Mouse (Mus musculus) lung, adult 2 months (tissue): ENCODE measurements around the gene Arhgap23. TPM values are rescaled to one million over a fixed set of nuclear protein-coding genes. Genes with fewer than 3 reads are reported as not detected.

Source experiments
- DNase-seq: peaks from one replicate; pipeline ENCODE4 v3.0.0; 2022
- H3K4me1 ChIP-seq: fragments of 200-500 bp; 2 replicates; pipeline ENCODE4 v1.6.1; 2011; ENCODE audit warnings: low read length; ENCODE audit not compliant: control insufficient read depth, insufficient read depth
- H3K4me3 ChIP-seq: fragments of 200-500 bp; replicated peaks from 2 replicates; pipeline ENCODE3; 2011; ENCODE audit warnings: low read depth, mild to moderate bottlenecking, control low read depth, low read length; ENCODE audit errors: extremely low read depth
- CTCF ChIP-seq: fragments of 200-500 bp; IDR thresholded peaks from 2 replicates; pipeline ENCODE4 v1.5.1; 2011; ENCODE audit warnings: mild to moderate bottlenecking, low read length, control low read depth; ENCODE audit not compliant: insufficient read depth
- POLR2A ChIP-seq: fragments of 200-500 bp; IDR thresholded peaks from 2 replicates; pipeline ENCODE4 v1.6.1; 2011; ENCODE audit warnings: low read depth, mild to moderate bottlenecking, control low read depth, low read length, borderline replicate concordance; ENCODE audit errors: extremely low read depth
- WGBS: fragments of 180-500 bp; shearing (Covaris S2); methylation state at CpG from one replicate; pipeline ENCODE4 v1.1.7; 2018; 5-methylcytosine and 5-hydroxymethylcytosine counted together
- polyA plus RNA-seq: library from polyadenylated mRNA; depleted of rRNA; stranded (reverse); fragments of >200 nt; gene quantifications from 2 replicates; pipeline ENCODE4 v1.2.3, GENCODE M21; 2012

Gene Arhgap23
- polyA plus RNA-seq, 1 experiment, result 74.3 TPM

- Histone ChIP-seq H3K4me3 (no peak overlapping the region), H3K4me1 (peaks cover 15% of the 10 kb centered on the region)
- DNase-seq, result no peak
- 89% methylated on average over 15 of the region's 15 CpGs for WGBS
- TF ChIP-seq CTCF (no peak), POLR2A (no peak)
Observed at GRCm38 (mm10) chr11:97451625-97452024, 36.3 kb downstream of the Arhgap23 start.

DNA sequence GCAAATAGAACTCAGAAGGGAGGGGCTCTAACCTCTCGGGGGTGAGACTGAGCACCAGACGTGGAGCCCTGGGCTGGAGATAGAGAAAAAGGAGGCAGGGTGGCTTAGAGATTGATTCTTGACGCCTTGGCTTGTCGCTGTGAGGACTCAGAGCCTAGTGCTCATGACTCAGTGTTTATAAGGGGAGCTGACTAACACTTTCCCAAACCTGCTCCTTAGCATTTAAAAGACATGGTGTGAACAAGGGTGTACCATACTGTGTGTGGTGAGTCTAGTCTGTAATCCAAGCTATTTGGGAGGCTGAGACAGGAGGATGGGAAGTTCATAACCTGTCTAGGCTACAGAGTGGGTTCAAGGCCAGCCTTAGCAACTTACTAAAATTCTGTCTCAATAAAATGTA, 41.8 kb downstream of the Arhgap23 start:
- WGBS, result 83% methylated on average over 4 of the region's 4 CpGs
- no peak for DNase-seq
- H3K4me3 ChIP-seq, result no peak overlapping the region
- no peak for TF ChIP-seq POLR2A
- no peak for TF ChIP-seq CTCF
- 0 out of 2 replicates have a peak, but pooled peaks cover 2% of the 10 kb centered on the region for H3K4me1 ChIP-seq

DNA sequence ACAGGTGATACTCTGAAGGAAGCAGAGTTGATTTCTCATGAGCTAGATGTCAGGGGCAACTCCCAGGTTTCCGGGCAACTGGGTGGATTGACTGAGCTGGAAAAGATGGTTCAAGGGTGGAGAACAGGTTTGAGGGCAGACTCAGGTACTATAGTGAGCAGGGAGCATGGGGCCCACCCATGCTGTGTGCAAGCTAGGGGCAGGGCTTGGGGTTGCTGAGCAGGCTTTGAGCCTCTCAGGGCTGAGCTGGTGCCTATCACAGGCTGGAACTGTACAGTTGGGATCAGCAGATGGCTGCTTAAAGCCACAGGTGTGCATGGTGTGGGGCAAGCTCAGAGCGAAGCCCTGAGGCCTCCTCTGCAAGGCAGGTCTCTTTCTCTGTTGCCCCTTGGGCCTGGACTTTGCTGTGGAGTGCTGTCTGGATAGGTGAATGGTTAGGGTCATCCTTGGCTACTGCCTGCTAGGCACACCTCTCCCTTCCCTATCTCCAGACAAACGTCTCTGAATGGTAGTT, 46.0 kb downstream of the Arhgap23 start:
- 93% methylated on average over 3 of the region's 3 CpGs for WGBS
- TF ChIP-seq POLR2A, result no peak
- no peak for TF ChIP-seq CTCF
- H3K4me3 ChIP-seq, result no peak overlapping the region
- no peaks in the 10 kb centered on the region for H3K4me1 ChIP-seq
- no peak for DNase-seq

DNA sequence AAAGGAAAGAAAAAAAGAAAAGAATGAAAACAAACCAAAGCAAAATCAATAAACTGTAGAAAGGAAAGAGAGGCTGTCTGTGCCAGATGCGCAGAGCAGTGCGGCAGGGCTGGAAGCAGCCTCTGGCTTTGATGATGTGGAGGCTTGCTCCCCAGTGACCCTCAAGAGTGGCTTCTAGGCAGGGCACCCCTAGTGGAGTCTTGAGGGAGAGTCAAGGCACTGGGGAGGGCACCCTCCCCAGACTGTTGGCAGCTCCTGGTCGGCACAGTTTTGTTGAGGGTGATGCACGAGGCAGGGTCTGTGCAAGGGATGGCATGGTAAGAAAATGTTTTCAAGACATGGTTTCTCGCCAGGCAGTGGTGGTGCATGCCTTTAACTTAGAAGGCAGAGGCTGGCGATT, 47.2 kb downstream of the Arhgap23 start:
- 88% methylated on average over 6 of the region's 6 CpGs for WGBS
- no peak for DNase-seq
- no peak overlapping the region for H3K4me3 ChIP-seq
- TF ChIP-seq CTCF, result no peak
- no peaks in the 10 kb centered on the region for H3K4me1 ChIP-seq

GRCm38 (mm10) chr11:97463166-97463565, 47.8 kb downstream of the Arhgap23 start:
- TF ChIP-seq CTCF, result no peak
- no peak for TF ChIP-seq POLR2A
- Histone ChIP-seq H3K4me1 (no peaks in the 10 kb centered on the region), H3K4me3 (no peak overlapping the region)
- 78% methylated on average over 33 of the region's 33 CpGs for WGBS
- DNase-seq, result no peak

GRCm38 (mm10) chr11:97463991-97464390, 48.7 kb downstream of the Arhgap23 start:
- no peak for DNase-seq
- WGBS, result 91% methylated on average over 4 of the region's 4 CpGs
- no peak for TF ChIP-seq POLR2A
- TF ChIP-seq CTCF, result no peak
- Histone ChIP-seq H3K4me1 (no peaks in the 10 kb centered on the region), H3K4me3 (no peak overlapping the region)

- TF ChIP-seq POLR2A (no peak), CTCF (no peak)
- H3K4me1 ChIP-seq, result no peaks in the 10 kb centered on the region
- no peak for DNase-seq
- H3K4me3 ChIP-seq, result no peak overlapping the region
- 82% methylated on average over 12 of the region's 12 CpGs for WGBS
Observed at GRCm38 (mm10) chr11:97465957-97466356, 50.6 kb downstream of the Arhgap23 start.

DNA sequence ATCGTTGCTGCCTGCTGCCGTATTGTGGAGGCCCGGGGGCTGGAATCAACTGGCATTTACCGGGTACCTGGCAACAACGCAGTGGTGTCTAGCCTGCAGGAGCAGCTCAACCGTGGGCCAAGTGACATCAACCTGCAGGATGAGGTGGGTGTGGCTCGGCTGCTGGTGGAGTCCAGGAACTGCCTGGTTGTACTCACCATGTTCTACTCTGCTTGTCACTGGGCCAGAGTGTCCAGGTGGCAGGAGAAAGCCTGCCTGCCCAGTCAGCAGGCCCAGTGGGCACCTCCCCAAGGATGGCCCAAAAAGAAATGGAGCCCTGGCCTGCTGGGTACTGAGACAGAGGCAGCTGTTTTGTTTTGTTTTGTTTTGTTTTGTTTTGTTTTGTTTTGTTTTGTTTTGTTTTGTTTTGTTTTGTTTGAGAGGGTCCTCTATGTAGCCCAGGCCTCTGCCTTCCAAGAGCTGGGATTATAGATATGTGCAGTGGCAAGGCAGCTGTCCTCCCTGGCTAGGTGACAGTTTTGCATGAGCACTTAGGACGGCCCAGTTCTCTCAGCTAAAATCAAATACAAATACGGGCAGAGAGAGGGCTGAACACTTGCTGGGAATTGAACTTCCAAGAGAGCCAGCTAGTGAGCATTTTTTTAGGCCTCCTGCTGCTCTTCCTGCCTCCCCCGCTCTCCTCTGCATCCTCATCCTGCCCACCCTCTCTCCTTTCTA, 51.3 kb downstream of the Arhgap23 start:
- no peak for TF ChIP-seq POLR2A
- no peak for TF ChIP-seq CTCF
- Histone ChIP-seq H3K4me1 (no peaks in the 10 kb centered on the region), H3K4me3 (no peak overlapping the region)
- DNase-seq, result no peak
- 63% methylated on average over 10 of the region's 10 CpGs for WGBS

DNA sequence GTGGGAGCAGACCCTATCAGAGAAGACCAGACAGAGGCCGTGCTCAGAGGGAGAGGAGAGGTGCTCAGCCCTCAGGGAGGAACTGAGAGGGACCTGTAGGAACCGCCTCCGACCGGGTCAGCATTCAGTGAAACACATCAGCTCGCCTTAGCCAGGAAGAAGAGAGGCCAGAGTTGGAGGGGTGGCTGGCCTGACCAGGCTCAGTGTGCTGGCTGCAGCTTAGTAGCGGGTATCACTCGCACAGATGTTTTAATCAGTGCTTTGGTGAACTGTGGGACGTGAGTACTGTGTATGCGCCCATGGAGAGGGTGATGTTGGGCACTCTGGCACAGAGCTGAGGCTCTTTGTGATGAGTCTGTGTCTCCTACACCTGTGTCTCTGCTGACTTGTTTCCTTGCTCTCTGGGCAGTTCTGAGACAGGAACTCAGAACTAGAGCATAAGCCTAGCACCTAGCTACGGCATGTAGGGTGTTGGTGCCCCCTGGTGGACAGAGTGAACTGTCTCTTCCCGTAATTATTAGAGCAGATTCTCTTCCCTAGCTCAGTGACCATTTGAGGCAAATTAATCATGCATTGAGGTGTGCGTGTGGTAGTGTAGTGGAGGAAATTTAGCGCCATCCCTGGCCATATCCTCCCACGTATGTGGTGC, 53.4 kb downstream of the Arhgap23 start:
- TF ChIP-seq POLR2A (no peak), CTCF (peak; percentile 98)
- H3K4me3 ChIP-seq, result no peak overlapping the region
- WGBS, result 51% methylated on average over 14 of the region's 14 CpGs
- no peaks in the 10 kb centered on the region for H3K4me1 ChIP-seq
- peak; percentile 85 for DNase-seq

DNA sequence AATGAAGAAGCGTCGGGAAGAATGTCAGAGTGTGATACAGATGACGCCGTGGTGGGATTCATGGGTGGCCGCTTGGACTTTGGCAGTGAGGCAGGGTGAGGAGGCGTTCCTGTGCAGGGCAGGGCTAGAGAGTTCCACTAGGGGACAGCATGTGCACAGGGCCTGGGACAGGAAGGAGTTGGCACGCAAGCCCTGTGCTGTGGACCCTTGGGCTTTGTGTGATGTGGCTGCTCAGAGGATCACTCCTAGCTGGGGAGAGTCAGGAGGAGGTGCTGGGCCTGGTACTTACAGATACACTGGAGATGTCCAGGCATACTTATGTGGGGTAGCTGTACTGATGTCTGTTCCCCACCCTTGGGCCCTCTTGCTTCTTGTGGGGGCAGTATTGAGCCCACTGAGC, 54.5 kb downstream of the Arhgap23 start:
- Histone ChIP-seq H3K4me1 (no peaks in the 10 kb centered on the region), H3K4me3 (no peak overlapping the region)
- WGBS, result 91% methylated on average over 7 of the region's 7 CpGs
- TF ChIP-seq POLR2A, result no peak
- no peak for TF ChIP-seq CTCF
- DNase-seq, result no peak
